In genomic region chr11:24414804-24415203, GRCm38 (mm10) we compare ENCODE assay signal across 9 mouse cellular contexts.
DNase-seq lines count a peak whose midpoint lies in the region; ATAC-seq and TF ChIP-seq lines count a peak whose summit lies in the region.
"Had no signal": no experiment of that assay in that cellular context is flagged by ENCODE, and none has a peak within 500 bp of the region (broad histone marks: within the 10 kb centered on the region; RNA-seq: fewer than 3 reads in every experiment).

No protein-coding gene starts in this region.

- DNase-seq in right cerebral cortex, adult 18-20 months: peak; percentile 5
- no peak for DNase-seq in right cerebral cortex, postnatal 4 days
- DNase-seq in splenic B cell, adult 2 months (ENCODE audit: low read depth, low spot score): peak; percentile 72
- no peak for DNase-seq in right cerebral cortex, postnatal 14 days
- DNase-seq in frontal cortex, postnatal 14 days (ENCODE audit: low spot score in 2 of 2): no peak
- DNase-seq: liver, embryonic 13.5 days had no signal

- peaks cover 5% of the 10 kb centered on the region; the same call in 1 of the 2 replicates for H3K9me3 ChIP-seq in intestine, postnatal 0 days (ENCODE audit: control insufficient read depth)
- H3K9me3 ChIP-seq in intestine, embryonic 16.5 days (ENCODE audit: control insufficient read depth, low read length): 0 out of 2 replicates have a peak, but pooled peaks cover 3% of the 10 kb centered on the region
- H3K9me3 ChIP-seq: liver, embryonic 13.5 days had no signal

- no peak overlapping the region for H3K27ac ChIP-seq in intestine, postnatal 0 days (ENCODE audit: low read depth, low read length)
- no peak overlapping the region for H3K27ac ChIP-seq in intestine, embryonic 16.5 days (ENCODE audit: low read length)
- no peak overlapping the region for H3K27ac ChIP-seq in cortical plate, adult 2 months (ENCODE audit: insufficient read depth, low read length)
- H3K27ac ChIP-seq: liver, embryonic 13.5 days had no signal

- no peaks in the 10 kb centered on the region for H3K27me3 ChIP-seq in intestine, postnatal 0 days (replicated peaks; ENCODE audit: control insufficient read depth, insufficient read depth, low read length)
- no peaks in the 10 kb centered on the region for H3K27me3 ChIP-seq in intestine, embryonic 16.5 days (replicated peaks; ENCODE audit: control insufficient read depth, insufficient read depth, low read length)
- no peaks in the 10 kb centered on the region for H3K27me3 ChIP-seq in splenic B cell, adult 2 months (ENCODE audit: control insufficient read depth, insufficient read depth, low read length, poor library complexity, severe bottlenecking)
- H3K27me3 ChIP-seq: liver, embryonic 13.5 days had no signal

- H3K4me1 ChIP-seq in intestine, postnatal 0 days (replicated peaks; ENCODE audit: control insufficient read depth, insufficient read depth, low read length): no peaks in the 10 kb centered on the region
- H3K4me1 ChIP-seq in intestine, embryonic 16.5 days (ENCODE audit: control insufficient read depth, insufficient read depth, low read length): no peaks in the 10 kb centered on the region
- no peaks in the 10 kb centered on the region for H3K4me1 ChIP-seq in cortical plate, adult 2 months (ENCODE audit: control insufficient read depth, insufficient read depth, low read length)
- H3K4me1 ChIP-seq: liver, embryonic 13.5 days had no signal

- H3K4me2 ChIP-seq in intestine, postnatal 0 days (replicated peaks; ENCODE audit: low read depth): no peak overlapping the region
- H3K4me2 ChIP-seq in intestine, embryonic 16.5 days (ENCODE audit: low read depth, low read length): no peak overlapping the region
- H3K4me2 ChIP-seq: liver, embryonic 13.5 days had no signal

- no peak for ATAC-seq in intestine, postnatal 0 days
- ATAC-seq in intestine, embryonic 16.5 days: no peak

- H3K9ac ChIP-seq in intestine, postnatal 0 days (ENCODE audit: low read depth, low read length): no peak overlapping the region
- H3K9ac ChIP-seq in intestine, embryonic 16.5 days (ENCODE audit: low read depth, low read length): no peak overlapping the region
- H3K9ac ChIP-seq: liver, embryonic 13.5 days had no signal

- H3K4me3 ChIP-seq in intestine, postnatal 0 days (ENCODE audit: low read depth, low read length): no peak overlapping the region
- H3K4me3 ChIP-seq in intestine, embryonic 16.5 days (ENCODE audit: low read length): no peak overlapping the region
- no peak overlapping the region for H3K4me3 ChIP-seq in cortical plate, adult 2 months (ENCODE audit: insufficient read depth, low read length)
- H3K4me3 ChIP-seq: liver, embryonic 13.5 days had no signal

- no peak for TF ChIP-seq POLR2A in cortical plate, adult 2 months (IDR thresholded peaks at IDR 0.05; ENCODE audit: extremely low read depth, insufficient read depth, low read length)

- peak; percentile 72 for TF ChIP-seq CTCF in intestine, postnatal 0 days (IDR thresholded peaks at IDR 0.05; ENCODE audit: low read depth)
- peak; percentile 51; the same call in 1 of the 2 replicates for TF ChIP-seq CTCF in cortical plate, adult 2 months (IDR thresholded peaks at IDR 0.05; ENCODE audit: extremely low read depth, insufficient read depth, low read length)

- H3K36me3 ChIP-seq in intestine, postnatal 0 days (ENCODE audit: control insufficient read depth, insufficient read depth): no peaks in the 10 kb centered on the region
- no peaks in the 10 kb centered on the region for H3K36me3 ChIP-seq in intestine, embryonic 16.5 days (ENCODE audit: control insufficient read depth, insufficient read depth, low read length)
- no peaks in the 10 kb centered on the region for H3K36me3 ChIP-seq in splenic B cell, adult 2 months (ENCODE audit: control insufficient read depth, insufficient read depth, low read length, poor library complexity, severe bottlenecking)
- H3K36me3 ChIP-seq: liver, embryonic 13.5 days had no signal

Comparison
In these comparisons a context has a peak if more than half of its experiments do, and no peak if none do; other contexts are left out.
1. DNase-seq: peak in right cerebral cortex, adult 18-20 months (single experiment) and splenic B cell, adult 2 months (single experiment); none in right cerebral cortex, postnatal 4 days (single experiment), right cerebral cortex, postnatal 14 days (single experiment) and frontal cortex, postnatal 14 days (0 of 2).